8 mouse cellular contexts compared by ENCODE assay signal in the genomic region with DNA sequence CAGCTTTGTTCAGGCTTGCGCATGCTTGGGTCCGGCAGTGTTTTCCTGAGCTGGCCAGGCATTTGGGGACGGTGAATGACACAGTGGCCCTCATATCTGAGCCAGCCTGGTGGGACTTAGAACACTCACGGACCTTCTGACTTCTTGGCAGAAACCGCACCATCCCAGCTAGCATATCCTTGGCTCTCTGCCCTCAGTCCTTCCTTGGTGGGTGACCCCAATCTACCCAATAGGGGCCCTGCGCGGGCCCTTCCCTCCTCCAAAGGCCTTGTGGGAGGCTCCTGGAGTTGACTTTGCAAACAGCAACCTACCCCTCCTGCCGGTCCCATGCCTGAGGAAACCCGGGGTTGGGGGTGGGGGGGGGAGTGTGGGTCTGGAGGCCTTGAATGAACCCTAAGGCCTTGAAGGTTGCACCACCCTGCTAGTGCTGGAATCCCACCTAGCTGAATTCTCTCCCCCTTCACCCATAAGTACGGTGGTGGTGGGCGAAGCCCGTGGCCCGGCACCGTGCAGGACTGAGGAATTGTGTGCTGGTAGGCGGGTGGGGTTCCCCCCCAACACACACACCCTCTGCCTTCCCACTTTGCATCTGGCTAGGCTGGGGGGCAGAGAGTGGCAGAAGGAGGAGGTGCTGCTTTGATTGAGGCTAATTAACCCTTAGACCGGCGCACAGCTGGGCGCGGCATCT. TPM values are rescaled to one million over a fixed set of nuclear protein-coding genes. Genes with fewer than 3 reads are reported as not detected.
DNase-seq lines count a peak whose midpoint lies in the region; ATAC-seq and TF ChIP-seq lines count a peak whose summit lies in the region.
"Had no signal": no experiment of that assay in that cellular context is flagged by ENCODE, and none has a peak within 500 bp of the region (broad histone marks: within the 10 kb centered on the region; RNA-seq: fewer than 3 reads in every experiment).

No protein-coding gene starts in this region.

- no peak overlapping the region for H3K27ac ChIP-seq in ES-E14 (ENCODE audit: insufficient read depth, low read depth, low read length, poor library complexity, severe bottlenecking)
- peak overlapping the region; percentile 70 for H3K27ac ChIP-seq in embryonic facial prominence, embryonic 10.5 days (replicated peaks)
- H3K27ac ChIP-seq in hindbrain, embryonic 15.5 days (replicated peaks): no peak overlapping the region
- no peak overlapping the region for H3K27ac ChIP-seq in midbrain, embryonic 15.5 days
- H3K27ac ChIP-seq: liver, embryonic 15.5 days had no signal

- peak overlapping the region; percentile 26 to 29; a peak in 2 of 4 replicates for H3K4me3 ChIP-seq in ES-E14 (ENCODE audit: insufficient read depth in 1 of 2, low read depth in 1 of 2, low read length in 2 of 2, poor library complexity in 1 of 2, severe bottlenecking in 1 of 2)
- H3K4me3 ChIP-seq in embryonic facial prominence, embryonic 10.5 days: peak overlapping the region; percentile 33
- no peak overlapping the region for H3K4me3 ChIP-seq in hindbrain, embryonic 15.5 days
- no peak overlapping the region for H3K4me3 ChIP-seq in midbrain, embryonic 15.5 days
- H3K4me3 ChIP-seq: liver, embryonic 15.5 days had no signal

- peaks cover 4 to 20% of the 10 kb centered on the region in 2 experiments; a peak in 3 of 4 replicates for H3K4me1 ChIP-seq in ES-E14 (ENCODE audit: control insufficient read depth in 2 of 2, insufficient read depth in 2 of 2, low read length in 2 of 2, poor library complexity in 1 of 2)
- H3K4me1 ChIP-seq in embryonic facial prominence, embryonic 10.5 days: peaks cover 65% of the 10 kb centered on the region
- H3K4me1 ChIP-seq in hindbrain, embryonic 15.5 days (replicated peaks): peaks cover 15% of the 10 kb centered on the region
- peaks cover 8% of the 10 kb centered on the region for H3K4me1 ChIP-seq in midbrain, embryonic 15.5 days

- H3K27me3 ChIP-seq in embryonic facial prominence, embryonic 10.5 days (replicated peaks; ENCODE audit: low read depth, poor library complexity, severe bottlenecking): peaks cover 48% of the 10 kb centered on the region
- H3K27me3 ChIP-seq in hindbrain, embryonic 15.5 days: 0 out of 2 replicates have a peak, but pooled peaks cover 2% of the 10 kb centered on the region
- H3K27me3 ChIP-seq in midbrain, embryonic 15.5 days (replicated peaks): no peaks in the 10 kb centered on the region

- WGBS in embryonic facial prominence, embryonic 10.5 days: 26% methylated on average over 19 of the region's 19 CpGs
- 21% methylated on average over 19 of the region's 19 CpGs for WGBS in hindbrain, embryonic 15.5 days
- 27% methylated on average over 19 of the region's 19 CpGs for WGBS in midbrain, embryonic 15.5 days

- ATAC-seq in hindbrain, embryonic 15.5 days (ENCODE audit: low FRiP score, low read depth): peak; percentile 14; the same call in 1 of the 2 replicates
- ATAC-seq in midbrain, embryonic 15.5 days (replicated peaks): peak; percentile 45

- in situ Hi-C loops in ES-E14 (cut with MboI; ENCODE audit: low sequenced_read_pairs in 2 of 2, unreplicated experiment in 2 of 2): no loop called here

- H3K9me3 ChIP-seq in ES-E14 (ENCODE audit: control insufficient read depth, insufficient read depth, low read depth, low read length): no peaks in the 10 kb centered on the region
- no peaks in the 10 kb centered on the region for H3K9me3 ChIP-seq in embryonic facial prominence, embryonic 10.5 days
- H3K9me3 ChIP-seq in hindbrain, embryonic 15.5 days: no peaks in the 10 kb centered on the region
- no peaks in the 10 kb centered on the region for H3K9me3 ChIP-seq in midbrain, embryonic 15.5 days
- H3K9me3 ChIP-seq: liver, embryonic 15.5 days had no signal

- H3K9ac ChIP-seq in ES-E14 (ENCODE audit: insufficient read depth, low read depth, low read length, poor library complexity, severe bottlenecking): peak overlapping the region; percentile 8; the same call in 1 of the 2 replicates
- H3K9ac ChIP-seq in hindbrain, embryonic 15.5 days: no peak overlapping the region
- no peak overlapping the region for H3K9ac ChIP-seq in midbrain, embryonic 15.5 days
- H3K9ac ChIP-seq: liver, embryonic 15.5 days had no signal

- no peaks in the 10 kb centered on the region for H3K36me3 ChIP-seq in ES-E14 (ENCODE audit: control insufficient read depth, insufficient read depth, low read length, poor library complexity, severe bottlenecking)
- H3K36me3 ChIP-seq in embryonic facial prominence, embryonic 10.5 days (replicated peaks): no peaks in the 10 kb centered on the region
- no peaks in the 10 kb centered on the region for H3K36me3 ChIP-seq in hindbrain, embryonic 15.5 days
- H3K36me3 ChIP-seq in midbrain, embryonic 15.5 days (replicated peaks): no peaks in the 10 kb centered on the region
- H3K36me3 ChIP-seq: liver, embryonic 15.5 days had no signal

- DNase-seq in ES-E14 (ENCODE audit: low read depth, low spot score): no peak
- no peak for DNase-seq in embryonic facial prominence, embryonic 10.5 days (ENCODE audit: low spot score)
- DNase-seq in urinary bladder, postnatal 14 days (ENCODE audit: low spot score): no peak
- DNase-seq in thymus, adult 18-20 months: no peak
- DNase-seq in thymus, postnatal 14 days: no peak

- peak overlapping the region; percentile 25; the same call in 1 of the 2 replicates for H3K4me2 ChIP-seq in hindbrain, embryonic 15.5 days
- H3K4me2 ChIP-seq in midbrain, embryonic 15.5 days: peak overlapping the region; percentile 12
- H3K4me2 ChIP-seq: liver, embryonic 15.5 days had no signal

TF ChIP-seq in ES-E14, 5 proteins besides CTCF, POLR2A, EP300 and RAD21:
- TF ChIP-seq CHD2 (IDR thresholded peaks at IDR 0.05; ENCODE audit: low read depth, low read length) (no peak), HCFC1 (IDR thresholded peaks at IDR 0.05; ENCODE audit: borderline replicate concordance, insufficient read depth, low read length) (no peak), ZC3H11A (IDR thresholded peaks at IDR 0.05; ENCODE audit: borderline replicate concordance, low read depth, low read length) (no peak), ZNF384 (IDR thresholded peaks at IDR 0.05; ENCODE audit: low read depth, low read length) (no peak), MAFK (IDR thresholded peaks at IDR 0.05; ENCODE audit: insufficient read depth, low read depth, low read length) (no peak)
TF ChIP-seq in ES-E14: peak in this region for 0.

RNA-seq across cellular contexts. Expression of a gene that starts 9.6 kb away (rescaled TPM):
- 6.2 and 9.4 TPM in 2 replicates for total RNA-seq in ES-E14 (2012; rRNA removed)
- 2.2 and 2.3 TPM in 2 replicates for polyA plus RNA-seq in embryonic facial prominence, embryonic 10.5 days (2016; fragmentation: Nextera tagmentation; extraction: Ambion mirVana)
- polyA plus RNA-seq in hindbrain, embryonic 15.5 days (2015; fragmentation: Nextera tagmentation; extraction: Ambion mirVana): 0.24 and 0.31 TPM in 2 replicates
- polyA plus RNA-seq in midbrain, embryonic 15.5 days (2015; fragmentation: Nextera tagmentation; extraction: Ambion mirVana): 0.21 and 0.22 TPM in 2 replicates

RNA-seq across cellular contexts. Expression of a gene that starts 21.2 kb away (rescaled TPM):
- 0.16 and 1.5 TPM in 2 replicates for total RNA-seq in ES-E14 (2012; rRNA removed)
- polyA plus RNA-seq in embryonic facial prominence, embryonic 10.5 days (2016; fragmentation: Nextera tagmentation; extraction: Ambion mirVana): 6.0 and 6.5 TPM in 2 replicates
- polyA plus RNA-seq in hindbrain, embryonic 15.5 days (2015; fragmentation: Nextera tagmentation; extraction: Ambion mirVana): 10.7 and 11.6 TPM in 2 replicates
- 11.7 and 12.7 TPM in 2 replicates for polyA plus RNA-seq in midbrain, embryonic 15.5 days (2015; fragmentation: Nextera tagmentation; extraction: Ambion mirVana)

RNA-seq across cellular contexts. Expression of a gene that starts 46.3 kb away (rescaled TPM):
- 0.32 and 0.45 TPM in 2 replicates for total RNA-seq in ES-E14 (2012; rRNA removed)
- polyA plus RNA-seq in embryonic facial prominence, embryonic 10.5 days (2016; fragmentation: Nextera tagmentation; extraction: Ambion mirVana): 0.14 TPM in 1 of 2 replicates, not detected in the other
- polyA plus RNA-seq in hindbrain, embryonic 15.5 days (2015; fragmentation: Nextera tagmentation; extraction: Ambion mirVana): not detected in 2 replicates
- polyA plus RNA-seq in midbrain, embryonic 15.5 days (2015; fragmentation: Nextera tagmentation; extraction: Ambion mirVana): not detected in 2 replicates
- polyA plus RNA-seq: liver, embryonic 15.5 days had no signal

Comparison
In these comparisons a context has a peak if more than half of its experiments do, and no peak if none do; other contexts are left out.
1. H3K4me3 ChIP-seq: peak in ES-E14 (2 of 2) and embryonic facial prominence, embryonic 10.5 days (single experiment); none in hindbrain, embryonic 15.5 days (single experiment) and midbrain, embryonic 15.5 days (single experiment).